Mouse (Mus musculus) lung, adult 18-20 months (tissue): ENCODE measurements around the gene Llph.
A peak's percentile ranks its signal among the peaks of the same experiment; 100 is the strongest.
"Not testable (repeated sequence)": the region's sequence is repeated elsewhere in the genome, so short reads cannot be mapped to it uniquely, and the experiment has no call there.

ENCODE experiments used
- DNase-seq, 2 experiments: peaks; one replicate each; pipeline ENCODE4 v3.0.0; 2022; ENCODE audit warnings: mixed read lengths in 2 of 2

Gene Llph

GRCm38 (mm10) chr10:120226871-120227661 is at the start of gene Llph:
Llph (plus strand) TSS chr10:120227070.
- peak; percentile 87 to 90 for DNase-seq

GRCm38 (mm10) chr10:120182887-120183286 is 44.0 kb upstream of the Llph start:
- DNase-seq: no peak

GRCm38 (mm10) chr10:120183342-120183741 is 43.5 kb upstream of the Llph start:
- DNase-seq: no peak

GRCm38 (mm10) chr10:120188513-120188912 is 38.4 kb upstream of the Llph start:
- no peak for DNase-seq

GRCm38 (mm10) chr10:120189276-120189675 is 37.6 kb upstream of the Llph start:
- no peak for DNase-seq

GRCm38 (mm10) chr10:120189782-120190181 is 37.1 kb upstream of the Llph start:
- DNase-seq: no peak

- DNase-seq: no peak
Measured at GRCm38 (mm10) chr10:120191165-120191564, 35.7 kb upstream of the Llph start.

- no peak for DNase-seq
Measured at GRCm38 (mm10) chr10:120192278-120192677, 34.6 kb upstream of the Llph start.

- DNase-seq: no peak
Measured at GRCm38 (mm10) chr10:120193255-120193654, 33.6 kb upstream of the Llph start.

GRCm38 (mm10) chr10:120197061-120197835 is 29.6 kb upstream of the Llph start:
- no peak for DNase-seq

- peak; percentile 83 for DNase-seq
Measured at GRCm38 (mm10) chr10:120201131-120201921, 25.5 kb upstream of the Llph start, which contains the start of gene Tmbim4. Tmbim4 (plus strand) TSS chr10:120201590.

GRCm38 (mm10) chr10:120201961-120202402 is 24.9 kb upstream of the Llph start, which contains the start of gene Irak3:
Irak3 (minus strand) TSS chr10:120202130.
- peak; percentile 81 to 82 for DNase-seq

GRCm38 (mm10) chr10:120202467-120203250 is 24.2 kb upstream of the Llph start:
- no peak for DNase-seq

GRCm38 (mm10) chr10:120204591-120205210 is 22.2 kb upstream of the Llph start:
- DNase-seq: no peak

GRCm38 (mm10) chr10:120208015-120208414 is 18.9 kb upstream of the Llph start:
- no peak for DNase-seq

- peak; percentile 90 to 92 for DNase-seq
Measured at GRCm38 (mm10) chr10:120208575-120209538, 18.0 kb upstream of the Llph start.

GRCm38 (mm10) chr10:120209539-120209925 is 17.3 kb upstream of the Llph start:
- DNase-seq: no peak

- DNase-seq: no peak
Measured at GRCm38 (mm10) chr10:120210096-120210495, 16.8 kb upstream of the Llph start.

- not testable (repeated sequence) for DNase-seq
Measured at GRCm38 (mm10) chr10:120217099-120217498, 9.8 kb upstream of the Llph start.

GRCm38 (mm10) chr10:120218996-120219395 is 7.9 kb upstream of the Llph start:
- no peak for DNase-seq
